9 mouse cellular contexts compared by ENCODE assay signal in genomic region chr5:103817754-103818153, GRCm38 (mm10).
DNase-seq lines count a peak whose midpoint lies in the region; ATAC-seq and TF ChIP-seq lines count a peak whose summit lies in the region.
"Had no signal": no experiment of that assay in that cellular context is flagged by ENCODE, and none has a peak within 500 bp of the region (broad histone marks: within the 10 kb centered on the region; RNA-seq: fewer than 3 reads in every experiment).

No protein-coding gene starts in this region.

- no peaks in the 10 kb centered on the region; the same call in 1 of the 2 replicates for H3K79me2 ChIP-seq in liver, adult 2 months (ENCODE audit: control insufficient read depth, insufficient read depth, low read length)

- no peaks in the 10 kb centered on the region for H3K36me3 ChIP-seq in embryonic facial prominence, embryonic 15.5 days
- no peaks in the 10 kb centered on the region for H3K36me3 ChIP-seq in heart, embryonic 11.5 days (ENCODE audit: control insufficient read depth, insufficient read depth, low read length)
- 0 out of 2 replicates have a peak, but pooled peaks cover 5% of the 10 kb centered on the region for H3K36me3 ChIP-seq in kidney, postnatal 0 days (ENCODE audit: insufficient read depth, low read length)
- H3K36me3 ChIP-seq in liver, adult 2 months (ENCODE audit: control insufficient read depth, insufficient read depth, low read length) = no peaks in the 10 kb centered on the region

- H3K9ac ChIP-seq in embryonic facial prominence, embryonic 15.5 days = no peak overlapping the region
- no peak overlapping the region for H3K9ac ChIP-seq in heart, embryonic 11.5 days (ENCODE audit: low read depth, low read length)
- no peak overlapping the region for H3K9ac ChIP-seq in kidney, postnatal 0 days (ENCODE audit: low read depth, low read length)
- H3K9ac ChIP-seq in liver, adult 2 months (ENCODE audit: low read depth, low read length) = no peak overlapping the region

- WGBS in embryonic facial prominence, embryonic 15.5 days = 12% methylated on average over 1 of the region's 1 CpGs
- 37% methylated on average over 1 of the region's 1 CpGs for WGBS in heart, embryonic 11.5 days (ENCODE audit: insufficient replicate concordance)
- WGBS in kidney, postnatal 0 days = 0% methylated on average over 1 of the region's 1 CpGs
- 9% methylated on average over 1 of the region's 1 CpGs for WGBS in liver, adult 2 months

- H3K4me1 ChIP-seq in embryonic facial prominence, embryonic 15.5 days = no peaks in the 10 kb centered on the region
- peaks cover 15% of the 10 kb centered on the region for H3K4me1 ChIP-seq in heart, embryonic 11.5 days (ENCODE audit: control insufficient read depth, insufficient read depth, low read length)
- peaks cover 10% of the 10 kb centered on the region; the same call in 1 of the 2 replicates for H3K4me1 ChIP-seq in kidney, postnatal 0 days (replicated peaks; ENCODE audit: insufficient read depth, low read length)
- H3K4me1 ChIP-seq in liver, adult 2 months (ENCODE audit: control insufficient read depth, insufficient read depth, low read length) = peaks cover 21% of the 10 kb centered on the region

- no peak overlapping the region for H3K4me3 ChIP-seq in embryonic facial prominence, embryonic 15.5 days (replicated peaks)
- no peak overlapping the region for H3K4me3 ChIP-seq in heart, embryonic 11.5 days (ENCODE audit: low read depth, low read length)
- H3K4me3 ChIP-seq in kidney, postnatal 0 days (replicated peaks; ENCODE audit: low read depth, low read length) = no peak overlapping the region
- no peak overlapping the region for H3K4me3 ChIP-seq in liver, adult 2 months (ENCODE audit: insufficient read depth, low read depth, low read length)
- H3K4me3 ChIP-seq: erythroblast, embryonic 14.5 days had no signal

- no peak for TF ChIP-seq POLR2A in liver, adult 2 months (IDR thresholded peaks at IDR 0.05; ENCODE audit: extremely low read depth, insufficient read depth, low read length)

- no peaks in the 10 kb centered on the region for H3K27me3 ChIP-seq in embryonic facial prominence, embryonic 15.5 days
- no peaks in the 10 kb centered on the region for H3K27me3 ChIP-seq in heart, embryonic 11.5 days (ENCODE audit: control insufficient read depth, insufficient read depth, low read length)
- H3K27me3 ChIP-seq in kidney, postnatal 0 days (ENCODE audit: insufficient read depth, low read length) = no peaks in the 10 kb centered on the region
- H3K27me3 ChIP-seq in liver, adult 2 months (ENCODE audit: control insufficient read depth, insufficient read depth, low read length) = no peaks in the 10 kb centered on the region

- ATAC-seq in embryonic facial prominence, embryonic 15.5 days (ENCODE audit: insufficient number of reproducible peaks, low FRiP score, low TSS enrichment, low read depth) = peak; percentile 64; the same call in 1 of the 2 replicates
- 0 out of 2 replicates have a peak, but pooled peaks have one; percentile 45 for ATAC-seq in heart, embryonic 11.5 days (replicated peaks; ENCODE audit: insufficient number of reproducible peaks, low FRiP score, low TSS enrichment)
- ATAC-seq in kidney, postnatal 0 days (replicated peaks; ENCODE audit: low FRiP score, low read depth) = peak; percentile 76

- no peak overlapping the region for H3K4me2 ChIP-seq in embryonic facial prominence, embryonic 15.5 days (replicated peaks)
- no peak overlapping the region for H3K4me2 ChIP-seq in heart, embryonic 11.5 days
- no peak overlapping the region for H3K4me2 ChIP-seq in kidney, postnatal 0 days (ENCODE audit: low read length)

- peak; percentile 73 for DNase-seq in CD4-positive helper T cell, adult 2 months (ENCODE audit: low read depth, low spot score)
- DNase-seq in adrenal gland, postnatal 4 days (ENCODE audit: low spot score in 2 of 2) = peak; percentile 54 to 69
- DNase-seq in kidney, postnatal 0 days (ENCODE audit: low spot score) = peak; percentile 87
- DNase-seq in liver, adult 2 months (ENCODE audit: extremely low read depth, low read depth, low spot score) = peak; percentile 76
- peak; percentile 87 for DNase-seq in naive thymus-derived CD4-positive, alpha-beta T cell, adult 2 months (ENCODE audit: low read depth)
- DNase-seq in spleen, postnatal 4 days (ENCODE audit: low spot score in 2 of 2) = peak; percentile 74 to 87

- H3K9me3 ChIP-seq in embryonic facial prominence, embryonic 15.5 days (replicated peaks) = no peaks in the 10 kb centered on the region
- H3K9me3 ChIP-seq in heart, embryonic 11.5 days (replicated peaks; ENCODE audit: control insufficient read depth, low read length) = no peaks in the 10 kb centered on the region
- no peaks in the 10 kb centered on the region for H3K9me3 ChIP-seq in kidney, postnatal 0 days (replicated peaks; ENCODE audit: low read length)

- peak; percentile 98 for TF ChIP-seq CTCF in kidney, postnatal 0 days (IDR thresholded peaks at IDR 0.05; ENCODE audit: low read depth)
- peak; percentile 85 for TF ChIP-seq CTCF in liver, adult 2 months (IDR thresholded peaks at IDR 0.05; ENCODE audit: low read depth, low read length)

- H3K27ac ChIP-seq in embryonic facial prominence, embryonic 15.5 days (replicated peaks) = no peak overlapping the region
- H3K27ac ChIP-seq in heart, embryonic 11.5 days (ENCODE audit: low read depth, low read length) = no peak overlapping the region; the same call in 1 of the 2 replicates
- no peak overlapping the region for H3K27ac ChIP-seq in kidney, postnatal 0 days
- H3K27ac ChIP-seq in liver, adult 2 months (replicated peaks; ENCODE audit: insufficient read depth, low read depth, low read length) = no peak overlapping the region
